Mouse (Mus musculus) megakaryocyte, embryonic 14.5 days (primary cell): ENCODE data around the gene Slc31a1. TPM values are rescaled to one million over a fixed set of nuclear protein-coding genes. Genes with fewer than 3 reads are reported as not detected.

ENCODE experiments used
- H3K27me3 ChIP-seq: replicated peaks from 2 replicates; pipeline ENCODE3; 2012; ENCODE audit warnings: inconsistent platforms
- H3K36me3 ChIP-seq: replicated peaks from 2 replicates; pipeline ENCODE3; 2012; ENCODE audit warnings: low read length, inconsistent platforms, mixed read lengths
- H3K4me1 ChIP-seq: 2 replicates; pipeline ENCODE4 v1.6.1; 2012; ENCODE audit warnings: inconsistent platforms
- H3K4me3 ChIP-seq: replicated peaks from 2 replicates; pipeline ENCODE3; 2012; ENCODE audit warnings: moderate library complexity, mild to moderate bottlenecking, inconsistent platforms
- H3K9me3 ChIP-seq: 2 replicates; pipeline ENCODE4 v1.6.1; 2012; ENCODE audit warnings: inconsistent platforms
- FLI1 ChIP-seq: IDR thresholded peaks from 2 replicates; pipeline ENCODE4 v1.6.1; 2012; ENCODE audit warnings: low read length, inconsistent platforms, mixed read lengths
- GATA1 ChIP-seq: IDR thresholded peaks from 3 replicates; pipeline ENCODE4 v1.6.1; 2012; ENCODE audit warnings: mixed read lengths, low read length, inconsistent platforms, borderline replicate concordance
- polyA plus RNA-seq: library from polyadenylated mRNA; stranded (reverse); fragments of >175 nt; gene quantifications from 2 replicates; pipeline ENCODE4 v1.2.3, GENCODE M21; 2012; ENCODE audit warnings: low replicate concordance; ENCODE audit not compliant: insufficient read depth

The Slc31a1 gene
- polyA plus RNA-seq, 1 experiment = 2.0 TPM

GRCm38 (mm10) chr4:62376123-62376522 is 15.6 kb downstream of the Slc31a1 start:
- TF ChIP-seq FLI1 (no peak), GATA1 (no peak)
- Histone ChIP-seq H3K27me3 (no peaks in the 10 kb centered on the region), H3K36me3 (peaks cover 8% of the 10 kb centered on the region), H3K4me1 (peaks cover 59% of the 10 kb centered on the region), H3K4me3 (no peak overlapping the region), H3K9me3 (no peaks in the 10 kb centered on the region)

- Histone ChIP-seq H3K4me3 (no peak overlapping the region), H3K4me1 (peaks cover 27% of the 10 kb centered on the region), H3K9me3 (no peaks in the 10 kb centered on the region), H3K36me3 (peaks cover 24% of the 10 kb centered on the region), H3K27me3 (no peaks in the 10 kb centered on the region)
- TF ChIP-seq GATA1 (no peak), FLI1 (no peak)
These were observed 19.3 kb downstream of the Slc31a1 start for GRCm38 (mm10) chr4:62379724-62380381.

GRCm38 (mm10) chr4:62383207-62383606 is 22.7 kb downstream of the Slc31a1 start:
- TF ChIP-seq GATA1 = no peak
- no peak for TF ChIP-seq FLI1
- Histone ChIP-seq H3K27me3 (no peaks in the 10 kb centered on the region), H3K36me3 (peaks cover 55% of the 10 kb centered on the region), H3K4me3 (no peak overlapping the region), H3K9me3 (no peaks in the 10 kb centered on the region), H3K4me1 (peaks cover 18% of the 10 kb centered on the region)

- H3K9me3 ChIP-seq = no peaks in the 10 kb centered on the region
- H3K4me3 ChIP-seq = peak overlapping the region; percentile 6
- H3K27me3 ChIP-seq = no peaks in the 10 kb centered on the region
- H3K36me3 ChIP-seq = peaks cover 60% of the 10 kb centered on the region
- TF ChIP-seq GATA1 = no peak
- TF ChIP-seq FLI1 = no peak
- H3K4me1 ChIP-seq = peaks cover 14% of the 10 kb centered on the region
These were observed 23.2 kb downstream of the Slc31a1 start for GRCm38 (mm10) chr4:62383752-62384151.

- no peaks in the 10 kb centered on the region for H3K27me3 ChIP-seq
- peaks cover 62% of the 10 kb centered on the region for H3K36me3 ChIP-seq
- H3K4me3 ChIP-seq = no peak overlapping the region
- no peak for TF ChIP-seq GATA1
- TF ChIP-seq FLI1 = no peak
- H3K9me3 ChIP-seq = no peaks in the 10 kb centered on the region
- peaks cover 14% of the 10 kb centered on the region for H3K4me1 ChIP-seq
These were observed 23.6 kb downstream of the Slc31a1 start for GRCm38 (mm10) chr4:62384159-62384558.

- H3K4me1 ChIP-seq = peaks cover 11% of the 10 kb centered on the region
- peaks cover 71% of the 10 kb centered on the region for H3K36me3 ChIP-seq
- peak overlapping the region; percentile 56 for H3K4me3 ChIP-seq
- H3K9me3 ChIP-seq = no peaks in the 10 kb centered on the region
- H3K27me3 ChIP-seq = no peaks in the 10 kb centered on the region
- TF ChIP-seq FLI1 = no peak
These were observed 24.9 kb downstream of the Slc31a1 start for GRCm38 (mm10) chr4:62385439-62385838.

GRCm38 (mm10) chr4:62389592-62390512 is 29.3 kb downstream of the Slc31a1 start:
- peaks cover 85% of the 10 kb centered on the region for H3K36me3 ChIP-seq

GRCm38 (mm10) chr4:62391892-62392291 is 31.4 kb downstream of the Slc31a1 start:
- Histone ChIP-seq H3K4me3 (no peak overlapping the region), H3K36me3 (peaks cover 86% of the 10 kb centered on the region), H3K9me3 (no peaks in the 10 kb centered on the region), H3K4me1 (peaks cover 22% of the 10 kb centered on the region), H3K27me3 (no peaks in the 10 kb centered on the region)
- TF ChIP-seq GATA1 = no peak
- TF ChIP-seq FLI1 = no peak

More at GRCm38 (mm10) chr4:62389592-62390512, 29.3 kb downstream of the Slc31a1 start:
- Histone ChIP-seq H3K4me3 (no peak overlapping the region), H3K4me1 (peaks cover 5% of the 10 kb centered on the region; the same call in 1 of the 2 replicates), H3K9me3 (no peaks in the 10 kb centered on the region), H3K27me3 (no peaks in the 10 kb centered on the region)
- TF ChIP-seq FLI1 (no peak), GATA1 (no peak)

GRCm38 (mm10) chr4:62393459-62393858 is 32.9 kb downstream of the Slc31a1 start:
- Histone ChIP-seq H3K4me1 (peaks cover 37% of the 10 kb centered on the region), H3K9me3 (no peaks in the 10 kb centered on the region), H3K4me3 (no peak overlapping the region), H3K27me3 (no peaks in the 10 kb centered on the region), H3K36me3 (peaks cover 86% of the 10 kb centered on the region)
- TF ChIP-seq GATA1 = no peak
- no peak for TF ChIP-seq FLI1

GRCm38 (mm10) chr4:62395806-62396205 is 35.3 kb downstream of the Slc31a1 start:
- H3K4me3 ChIP-seq = no peak overlapping the region
- no peaks in the 10 kb centered on the region for H3K9me3 ChIP-seq
- peaks cover 85% of the 10 kb centered on the region for H3K36me3 ChIP-seq
- H3K27me3 ChIP-seq = no peaks in the 10 kb centered on the region
- peaks cover 49% of the 10 kb centered on the region for H3K4me1 ChIP-seq
- TF ChIP-seq FLI1 = no peak
- TF ChIP-seq GATA1 = no peak
